Mouse (Mus musculus) kidney, embryonic 15.5 days (tissue): Measurements from ENCODE around the gene Gabrg3. TPM values are rescaled to one million over a fixed set of nuclear protein-coding genes. Genes with fewer than 3 reads are reported as not detected.

Experiments used
- ATAC-seq: fragments of 200-750 bp; cut with Nextera tagmentation; replicated peaks from 2 replicates; pipeline ENCODE4 v1.8.0; 2017; ENCODE audit warnings: moderate TSS enrichment; ENCODE audit not compliant: low FRiP score
- H3K27ac ChIP-seq: fragments of 300-500 bp; sonication (generic); 2 replicates; pipeline ENCODE4 v1.5.1; 2015; ENCODE audit warnings: mild to moderate bottlenecking, inconsistent platforms
- H3K27me3 ChIP-seq: fragments of 300-500 bp; sonication (generic); 2 replicates; pipeline ENCODE4 v1.6.1; 2015; ENCODE audit warnings: inconsistent platforms
- H3K36me3 ChIP-seq: fragments of 300-500 bp; sonication (generic); 2 replicates; pipeline ENCODE4 v1.6.1; 2015; ENCODE audit warnings: inconsistent platforms
- H3K4me1 ChIP-seq: fragments of 300-500 bp; sonication (generic); 2 replicates; pipeline ENCODE4 v1.6.1; 2015; ENCODE audit warnings: inconsistent platforms
- H3K4me2 ChIP-seq: fragments of 300-500 bp; sonication (generic); 2 replicates; pipeline ENCODE4 v1.6.1; 2015; ENCODE audit warnings: moderate library complexity, mild to moderate bottlenecking, inconsistent platforms
- H3K4me3 ChIP-seq: fragments of 300-500 bp; sonication (generic); replicated peaks from 2 replicates; pipeline ENCODE4 v1.5.1; 2015; ENCODE audit warnings: mild to moderate bottlenecking, inconsistent platforms
- H3K9ac ChIP-seq: fragments of 300-500 bp; sonication (generic); 2 replicates; pipeline ENCODE4 v1.6.1; 2015; ENCODE audit warnings: mild to moderate bottlenecking, inconsistent platforms
- H3K9me3 ChIP-seq: fragments of 300-500 bp; sonication (generic); replicated peaks from 2 replicates; pipeline ENCODE4 v1.6.1; 2016; ENCODE audit warnings: inconsistent platforms
- WGBS: fragments of 180-500 bp; shearing (Covaris S2); methylation state at CpG from one replicate; pipeline ENCODE4 v1.1.7; 2015; ENCODE audit warnings: mixed read lengths; 5-methylcytosine and 5-hydroxymethylcytosine counted together
- polyA plus RNA-seq: library from polyadenylated mRNA; unstranded; fragments of >200 nt; fragmentation: Nextera tagmentation; extraction: Ambion mirVana; gene quantifications from 2 replicates; pipeline ENCODE4 v1.2.1, GENCODE M21; 2015

The Gabrg3 gene
- polyA plus RNA-seq, 1 experiment from 2014 or later: 0.69 TPM

GRCm38 (mm10) chr7:56768216-56768615 lies 618.8 kb downstream of the Gabrg3 start:
- H3K27me3 ChIP-seq: no peaks in the 10 kb centered on the region
- H3K36me3 ChIP-seq: no peaks in the 10 kb centered on the region
- H3K4me3 ChIP-seq: no peak overlapping the region
- 64% methylated on average over 4 of the region's 4 CpGs for WGBS
- no peak overlapping the region for H3K4me2 ChIP-seq
- no peaks in the 10 kb centered on the region for H3K9me3 ChIP-seq
- no peak overlapping the region for H3K9ac ChIP-seq
- no peak overlapping the region for H3K27ac ChIP-seq
- no peak for ATAC-seq
- H3K4me1 ChIP-seq: no peaks in the 10 kb centered on the region

GRCm38 (mm10) chr7:56767796-56768195 lies 619.2 kb downstream of the Gabrg3 start:
- WGBS: 76% methylated on average over 1 of the region's 1 CpGs
- Histone ChIP-seq H3K27me3 (no peaks in the 10 kb centered on the region), H3K36me3 (no peaks in the 10 kb centered on the region), H3K4me2 (no peak overlapping the region), H3K27ac (no peak overlapping the region), H3K9ac (no peak overlapping the region), H3K9me3 (no peaks in the 10 kb centered on the region), H3K4me3 (no peak overlapping the region), H3K4me1 (no peaks in the 10 kb centered on the region)
- no peak for ATAC-seq

- Histone ChIP-seq H3K4me2 (no peak overlapping the region), H3K36me3 (no peaks in the 10 kb centered on the region), H3K27me3 (no peaks in the 10 kb centered on the region), H3K9me3 (no peaks in the 10 kb centered on the region), H3K27ac (no peak overlapping the region), H3K4me1 (no peaks in the 10 kb centered on the region), H3K4me3 (no peak overlapping the region), H3K9ac (no peak overlapping the region)
- WGBS: 70% methylated on average over 10 of the region's 10 CpGs
- ATAC-seq: no peak
Observed at GRCm38 (mm10) chr7:56765612-56766445, 621.2 kb downstream of the Gabrg3 start.

- ATAC-seq: no peak
- WGBS: 90% methylated on average over 6 of the region's 6 CpGs
- H3K27me3 ChIP-seq: no peaks in the 10 kb centered on the region
Observed at GRCm38 (mm10) chr7:56729225-56729624, 657.8 kb downstream of the Gabrg3 start.

More at GRCm38 (mm10) chr7:56729225-56729624, 657.8 kb downstream of the Gabrg3 start:
- Histone ChIP-seq H3K36me3 (no peaks in the 10 kb centered on the region), H3K4me2 (no peak overlapping the region), H3K9ac (no peak overlapping the region), H3K27ac (no peak overlapping the region), H3K4me1 (no peaks in the 10 kb centered on the region), H3K4me3 (no peak overlapping the region), H3K9me3 (no peaks in the 10 kb centered on the region)

Other genes starting within 250 kb of the Gabrg3 start
- gene Gabrb3, start 32.5 kb upstream of the Gabrg3 start, polyA plus RNA-seq: 1.1 and 1.8 TPM in 2 replicates
- gene Gabra5, start 122.9 kb upstream of the Gabrg3 start, polyA plus RNA-seq: 0.29 and 0.31 TPM in 2 replicates